ENCODE assay signal across 12 mouse cellular contexts in the genomic region with DNA sequence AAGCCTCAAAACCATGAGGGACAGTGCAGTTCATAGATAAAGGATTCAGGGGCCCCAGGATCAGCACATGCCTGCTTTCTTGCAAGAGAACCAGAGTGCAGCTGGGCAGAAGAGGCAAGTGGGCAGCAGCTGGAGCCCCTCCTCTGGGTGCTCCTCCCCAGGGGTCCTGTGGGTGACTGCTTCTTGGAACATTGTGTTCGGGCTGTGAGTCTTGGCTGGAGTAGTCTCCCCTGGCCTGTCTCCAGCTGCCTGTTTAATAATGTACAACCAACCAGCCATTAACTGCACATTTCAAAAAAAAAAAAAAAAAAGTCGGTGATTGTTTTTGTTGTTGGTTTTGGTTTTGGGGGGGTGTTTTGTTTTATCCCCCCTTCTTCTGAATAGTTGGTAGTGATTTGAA.
DNase-seq lines count a peak whose midpoint lies in the region; ATAC-seq and TF ChIP-seq lines count a peak whose summit lies in the region.
"Had no signal": no experiment of that assay in that cellular context is flagged by ENCODE, and none has a peak within 500 bp of the region (broad histone marks: within the 10 kb centered on the region; RNA-seq: fewer than 3 reads in every experiment).

No protein-coding gene starts in this region.

- ATAC-seq in kidney, embryonic 14.5 days (ENCODE audit: low FRiP score, low TSS enrichment), result no peak
- no peak for ATAC-seq in heart, postnatal 0 days (ENCODE audit: insufficient read depth, low read depth)
- ATAC-seq in hindbrain, embryonic 16.5 days, result no peak
- no peak for ATAC-seq in forebrain, embryonic 12.5 days (ENCODE audit: low FRiP score)
- ATAC-seq: forebrain, embryonic 15.5 days had no signal

- no peaks in the 10 kb centered on the region for H3K9me3 ChIP-seq in kidney, embryonic 14.5 days (ENCODE audit: control insufficient read depth, low read length)
- no peaks in the 10 kb centered on the region for H3K9me3 ChIP-seq in heart, postnatal 0 days (replicated peaks; ENCODE audit: control insufficient read depth, low read length)
- H3K9me3 ChIP-seq in hindbrain, embryonic 16.5 days (ENCODE audit: control insufficient read depth, low read length), result no peaks in the 10 kb centered on the region
- no peaks in the 10 kb centered on the region for H3K9me3 ChIP-seq in forebrain, embryonic 12.5 days
- H3K9me3 ChIP-seq: embryonic facial prominence, embryonic 15.5 days; forebrain, embryonic 15.5 days; limb, embryonic 15.5 days had no signal

- TF ChIP-seq CTCF in heart, postnatal 0 days (IDR thresholded peaks at IDR 0.05; ENCODE audit: low read depth), result no peak

- H3K36me3 ChIP-seq in kidney, embryonic 14.5 days (ENCODE audit: control insufficient read depth, insufficient read depth, low read length), result no peaks in the 10 kb centered on the region
- H3K36me3 ChIP-seq in heart, postnatal 0 days (replicated peaks; ENCODE audit: control insufficient read depth, insufficient read depth, low read length), result no peaks in the 10 kb centered on the region
- no peaks in the 10 kb centered on the region for H3K36me3 ChIP-seq in hindbrain, embryonic 16.5 days (ENCODE audit: control insufficient read depth, insufficient read depth, low read length)
- no peaks in the 10 kb centered on the region for H3K36me3 ChIP-seq in forebrain, embryonic 12.5 days (replicated peaks)
- H3K36me3 ChIP-seq: embryonic facial prominence, embryonic 15.5 days; forebrain, embryonic 15.5 days; limb, embryonic 15.5 days had no signal

- no peak for TF ChIP-seq EP300 in heart, postnatal 0 days (IDR thresholded peaks at IDR 0.05; ENCODE audit: low read depth)

- H3K4me1 ChIP-seq in kidney, embryonic 14.5 days (ENCODE audit: control insufficient read depth, insufficient read depth, low read length), result peaks cover 26% of the 10 kb centered on the region
- H3K4me1 ChIP-seq in heart, postnatal 0 days (ENCODE audit: control insufficient read depth, insufficient read depth), result peaks cover 70% of the 10 kb centered on the region
- peaks cover 4% of the 10 kb centered on the region; the same call in 1 of the 2 replicates for H3K4me1 ChIP-seq in hindbrain, embryonic 16.5 days (ENCODE audit: control insufficient read depth, insufficient read depth, low read depth, low read length)
- H3K4me1 ChIP-seq in forebrain, embryonic 12.5 days, result peaks cover 13% of the 10 kb centered on the region

- no peaks in the 10 kb centered on the region for H3K27me3 ChIP-seq in kidney, embryonic 14.5 days (ENCODE audit: control insufficient read depth, insufficient read depth, low read length)
- no peaks in the 10 kb centered on the region for H3K27me3 ChIP-seq in heart, postnatal 0 days (ENCODE audit: control insufficient read depth, insufficient read depth, low read length)
- H3K27me3 ChIP-seq in hindbrain, embryonic 16.5 days (replicated peaks; ENCODE audit: control insufficient read depth, insufficient read depth, low read length), result no peaks in the 10 kb centered on the region
- H3K27me3 ChIP-seq in forebrain, embryonic 12.5 days, result no peaks in the 10 kb centered on the region
- H3K27me3 ChIP-seq: embryonic facial prominence, embryonic 15.5 days; forebrain, embryonic 15.5 days; limb, embryonic 15.5 days had no signal

- no peak overlapping the region for H3K4me3 ChIP-seq in kidney, embryonic 14.5 days (ENCODE audit: low read length)
- no peak overlapping the region for H3K4me3 ChIP-seq in heart, postnatal 0 days (ENCODE audit: low read depth, low read length)
- no peak overlapping the region for H3K4me3 ChIP-seq in hindbrain, embryonic 16.5 days (ENCODE audit: low read length)
- no peak overlapping the region for H3K4me3 ChIP-seq in forebrain, embryonic 12.5 days (replicated peaks)
- H3K4me3 ChIP-seq: embryonic facial prominence, embryonic 15.5 days; forebrain, embryonic 15.5 days; limb, embryonic 15.5 days; myocyte had no signal

- H3K9ac ChIP-seq in kidney, embryonic 14.5 days (ENCODE audit: low read depth, low read length), result no peak overlapping the region
- no peak overlapping the region for H3K9ac ChIP-seq in heart, postnatal 0 days (replicated peaks; ENCODE audit: low read depth, low read length)
- H3K9ac ChIP-seq in hindbrain, embryonic 16.5 days (ENCODE audit: low read depth, low read length), result no peak overlapping the region
- H3K9ac ChIP-seq in forebrain, embryonic 12.5 days, result no peak overlapping the region
- H3K9ac ChIP-seq: embryonic facial prominence, embryonic 15.5 days; forebrain, embryonic 15.5 days; limb, embryonic 15.5 days had no signal

- H3K4me2 ChIP-seq in kidney, embryonic 14.5 days (replicated peaks; ENCODE audit: low read depth, low read length), result no peak overlapping the region
- H3K4me2 ChIP-seq in heart, postnatal 0 days (ENCODE audit: low read depth, low read length), result no peak overlapping the region
- H3K4me2 ChIP-seq in hindbrain, embryonic 16.5 days (ENCODE audit: low read length), result no peak overlapping the region
- H3K4me2 ChIP-seq in forebrain, embryonic 12.5 days, result no peak overlapping the region
- H3K4me2 ChIP-seq: embryonic facial prominence, embryonic 15.5 days; forebrain, embryonic 15.5 days; limb, embryonic 15.5 days had no signal

- WGBS in kidney, embryonic 14.5 days, result 39% methylated on average over 2 of the region's 2 CpGs
- WGBS in heart, postnatal 0 days, result 24% methylated on average over 2 of the region's 2 CpGs
- 42% methylated on average over 2 of the region's 2 CpGs for WGBS in hindbrain, embryonic 16.5 days
- 92% methylated on average over 2 of the region's 2 CpGs for WGBS in forebrain, embryonic 12.5 days

- no peak overlapping the region for H3K27ac ChIP-seq in kidney, embryonic 14.5 days (ENCODE audit: low read depth, low read length)
- peak overlapping the region; percentile 62 for H3K27ac ChIP-seq in heart, postnatal 0 days (ENCODE audit: low read depth)
- H3K27ac ChIP-seq in hindbrain, embryonic 16.5 days (ENCODE audit: low read depth, low read length), result no peak overlapping the region
- no peak overlapping the region for H3K27ac ChIP-seq in forebrain, embryonic 12.5 days
- H3K27ac ChIP-seq: embryonic facial prominence, embryonic 15.5 days; forebrain, embryonic 15.5 days had no signal

- peak; percentile 88 for DNase-seq in kidney, adult 11 months
- DNase-seq in heart, postnatal 0 days (ENCODE audit: low spot score), result no peak
- DNase-seq in kidney, postnatal 25 days, result peak; percentile 92 to 95
- DNase-seq in testis, postnatal 10 days (ENCODE audit: low spot score), result peak; percentile 76
- DNase-seq: cerebellum, adult 9-10 months had no signal
